Mouse (Mus musculus): Measurements from ENCODE around the gene Naaladl2.

The Naaladl2 gene

DNA sequence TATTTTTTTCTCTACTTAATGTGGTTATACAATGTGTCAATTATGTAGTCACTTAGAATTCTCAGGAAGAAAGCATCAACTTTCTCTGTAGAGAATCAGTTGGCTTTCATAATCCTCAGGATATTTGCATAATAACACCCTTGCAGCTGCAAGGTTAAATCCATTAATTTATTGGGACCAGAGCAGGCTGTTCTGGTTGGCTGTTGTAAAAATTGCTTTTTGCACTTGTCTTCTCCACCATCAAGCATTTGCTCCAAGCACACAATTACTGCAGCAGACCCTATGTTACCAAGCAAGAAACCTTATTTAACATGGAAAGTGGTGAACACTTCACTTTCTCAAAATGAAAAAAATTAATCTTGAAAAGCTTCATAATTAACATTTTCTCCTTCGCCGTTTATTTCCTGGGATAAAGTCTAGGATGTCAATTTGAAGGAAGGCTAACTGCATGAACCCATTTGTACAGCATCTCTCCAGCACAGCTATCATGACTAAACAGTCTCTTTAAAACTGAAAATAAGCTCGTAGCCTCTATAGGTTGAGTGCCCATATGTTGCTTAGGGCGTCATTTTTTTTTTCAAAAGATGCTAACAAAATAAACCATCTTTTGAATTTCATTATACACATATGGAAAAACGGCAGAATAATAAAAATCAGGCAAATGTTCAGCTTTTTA lies 205.4 kb downstream of the Naaladl2 start:
- no peak for DNase-seq

DNA sequence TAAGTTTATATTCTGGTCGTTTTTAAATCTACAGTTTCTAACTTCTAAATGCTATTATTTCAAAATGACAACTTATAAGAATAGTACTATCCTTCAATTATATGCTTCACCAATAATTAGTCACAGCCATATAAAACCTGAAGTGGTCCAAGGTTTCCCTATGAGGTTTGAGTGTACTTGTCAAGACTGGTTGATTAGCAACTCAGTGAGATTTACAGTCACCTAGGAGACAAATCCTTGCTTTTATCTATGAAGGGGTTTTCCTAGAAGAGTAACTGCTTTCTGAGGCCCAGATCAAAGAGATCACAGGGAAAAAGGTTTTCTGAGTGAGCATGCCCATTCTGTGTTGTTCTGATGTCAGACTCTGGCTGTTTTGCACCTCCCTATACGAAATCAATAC lies 222.2 kb downstream of the Naaladl2 start:
- no peak for DNase-seq

DNA sequence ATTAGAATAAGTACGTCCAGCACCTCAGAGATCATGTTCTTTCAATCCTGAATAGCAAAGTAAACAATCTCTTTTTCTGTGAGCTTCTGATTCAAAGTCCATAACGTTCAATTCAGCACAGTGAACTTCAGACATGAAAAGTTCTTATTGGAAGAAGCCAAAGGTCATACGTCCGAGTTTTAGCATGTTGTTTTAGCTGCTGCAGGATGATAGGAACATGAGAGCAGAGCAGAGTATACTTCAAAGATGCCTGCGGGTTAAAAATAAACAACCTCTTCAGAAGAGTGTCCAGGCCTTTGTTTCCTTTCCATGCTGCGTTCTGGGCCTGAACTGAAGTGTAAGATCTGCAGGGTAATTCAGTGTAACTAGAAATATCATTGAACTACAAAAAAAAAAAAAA lies 222.7 kb downstream of the Naaladl2 start:
- no peak for DNase-seq

DNA sequence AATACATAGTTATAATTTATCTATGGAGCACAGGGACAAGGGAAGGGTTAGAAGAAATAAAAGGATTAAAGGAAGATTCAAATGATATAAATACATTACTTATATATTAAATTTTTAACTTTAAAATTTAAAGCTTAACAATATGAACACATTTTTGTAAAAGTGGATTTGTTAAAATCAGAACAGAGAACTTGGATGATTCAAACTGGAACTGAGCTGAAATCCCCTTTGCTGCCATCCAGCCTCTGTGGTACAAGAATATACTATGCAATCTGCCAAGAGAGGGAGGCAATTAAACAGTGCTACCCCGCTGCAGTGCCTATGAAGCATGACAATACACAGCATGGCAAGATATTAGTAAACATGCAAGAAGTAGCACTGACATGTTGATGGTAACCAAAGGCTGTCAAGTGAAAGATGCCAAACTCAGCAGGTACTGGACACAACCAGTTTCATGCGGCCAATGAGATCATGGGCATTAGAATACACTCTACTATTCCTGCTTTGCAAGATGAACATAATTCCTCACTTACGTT lies 238.6 kb downstream of the Naaladl2 start:
- DNase-seq = no peak

DNA sequence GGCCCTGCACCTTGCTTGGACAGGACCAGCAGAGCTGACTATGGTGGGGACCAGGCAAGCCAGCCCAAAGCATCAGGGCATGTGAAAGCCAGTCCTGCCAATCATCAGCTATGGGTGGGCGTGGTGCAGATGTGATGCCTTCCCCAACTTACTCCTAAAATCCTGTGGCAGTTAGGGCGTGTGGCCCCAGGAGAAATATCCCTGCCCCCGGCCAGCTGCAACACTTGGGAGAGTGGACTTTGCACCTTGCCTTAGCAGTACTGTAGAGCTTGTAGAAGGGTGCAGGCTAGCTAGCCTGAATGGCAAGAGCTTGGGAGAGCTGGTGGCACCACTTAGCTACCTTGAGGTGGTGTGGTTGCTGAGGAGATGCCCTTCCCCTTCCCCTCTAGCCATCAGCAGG lies 255.3 kb downstream of the Naaladl2 start:
- peak in 1 of 2 experiments; percentile 3 for DNase-seq

DNA sequence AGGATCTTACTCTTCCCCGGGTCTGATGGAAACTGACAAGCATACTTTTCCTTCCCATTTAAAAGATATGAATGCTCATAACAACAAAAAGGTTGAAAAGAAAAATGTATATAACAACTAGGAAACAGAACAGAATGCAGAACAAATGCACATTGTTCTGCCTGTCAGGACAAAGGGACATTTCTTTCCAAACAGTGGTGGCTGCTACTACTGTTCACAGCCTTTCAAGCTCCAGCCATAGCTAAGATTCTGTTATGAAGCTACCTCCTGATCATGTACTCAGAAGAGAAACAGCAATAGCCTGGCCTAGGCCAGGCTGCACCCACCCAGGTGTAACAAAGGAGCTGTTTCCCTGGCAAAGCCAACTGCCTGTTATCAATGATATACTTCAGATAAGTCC lies 271.8 kb downstream of the Naaladl2 start:
- DNase-seq = no peak

DNA sequence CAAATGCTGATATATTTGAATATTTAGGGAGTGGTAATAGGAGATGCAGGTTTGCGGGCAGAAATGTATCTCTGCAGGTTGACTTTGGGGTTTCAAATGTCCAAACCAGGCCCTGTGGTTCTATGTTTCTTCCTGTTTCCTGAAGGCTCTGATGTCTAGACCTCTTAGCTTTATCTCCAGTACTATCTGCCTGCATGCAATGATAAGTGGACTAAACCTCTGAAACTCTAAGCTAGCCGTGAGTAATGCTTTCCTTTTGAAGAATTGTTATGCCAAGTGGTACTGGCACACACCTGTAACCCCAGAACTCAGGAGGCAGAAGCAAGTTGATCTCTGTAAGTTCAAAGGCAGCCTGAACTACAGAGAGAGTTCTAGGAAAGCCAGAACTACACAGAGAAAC lies 291.1 kb downstream of the Naaladl2 start:
- DNase-seq = no peak

DNA sequence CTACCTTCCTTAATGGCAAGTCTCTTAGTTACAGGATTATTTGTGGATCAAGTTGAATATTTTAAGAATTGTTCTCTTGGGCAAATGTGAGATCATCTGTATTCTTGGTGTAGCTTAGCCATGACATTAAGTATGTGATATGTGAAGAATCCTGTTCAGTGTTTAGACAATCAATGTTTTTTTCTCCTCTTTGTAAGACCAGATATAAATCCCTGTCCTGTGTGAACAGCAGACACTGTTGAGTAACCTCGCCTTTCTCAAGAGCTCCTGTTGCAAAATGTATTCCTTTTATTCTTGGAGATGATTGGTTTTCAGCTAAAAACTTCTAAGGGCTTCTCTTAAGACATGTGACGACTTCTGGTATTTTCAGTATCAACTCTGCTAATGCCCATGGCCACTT lies 347.3 kb downstream of the Naaladl2 start:
- DNase-seq = no peak

DNA sequence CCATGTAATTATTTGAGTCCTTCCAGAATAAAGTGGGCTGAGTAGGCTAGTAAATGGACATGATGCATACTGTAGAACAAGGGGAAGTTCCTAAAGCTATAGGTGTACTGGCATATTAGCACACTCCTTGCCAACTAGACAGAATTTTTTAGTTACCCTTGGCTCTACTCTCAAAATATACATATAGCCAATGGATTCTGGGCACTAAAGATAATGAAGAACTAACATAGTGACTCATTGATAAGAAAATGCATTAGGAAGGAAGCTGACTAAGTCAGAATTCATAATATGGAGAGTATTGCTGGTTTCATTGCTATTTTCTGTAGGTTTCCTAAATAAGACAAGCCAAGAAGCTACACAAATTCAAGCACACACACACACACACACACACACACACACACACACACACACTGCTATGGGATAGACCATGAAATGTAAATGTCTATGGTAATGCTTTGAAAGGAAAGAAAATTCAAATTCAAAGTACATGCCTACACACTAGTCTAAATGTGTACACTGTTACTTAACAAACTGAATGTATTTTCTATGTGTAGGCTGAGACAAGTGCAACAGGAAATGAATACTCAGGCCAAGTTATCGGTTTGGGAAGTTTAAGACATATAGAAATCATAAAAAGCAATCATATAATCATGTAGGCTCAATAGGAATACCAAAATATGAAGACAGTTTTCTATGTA lies 356.5 kb downstream of the Naaladl2 start:
- no peak for DNase-seq

DNA sequence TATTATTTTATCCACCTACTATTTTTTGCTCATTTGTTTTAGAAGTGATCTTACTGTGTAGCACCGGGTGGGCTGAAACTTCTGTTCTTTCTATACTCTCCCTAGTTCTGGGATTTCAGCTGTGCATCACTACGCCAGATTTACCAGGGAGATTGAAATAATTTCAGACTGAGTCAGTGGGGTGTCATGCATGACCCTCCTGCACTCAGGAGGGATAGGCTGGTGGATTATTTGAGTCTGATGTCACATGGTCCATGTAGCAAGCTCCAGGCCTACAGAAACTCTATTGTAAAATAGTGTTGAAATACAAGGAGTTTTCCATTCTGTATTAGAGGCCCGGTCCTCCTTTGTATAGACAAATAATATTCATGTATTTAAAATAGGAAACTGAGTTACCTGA lies 360.0 kb downstream of the Naaladl2 start:
- DNase-seq = no peak

DNA sequence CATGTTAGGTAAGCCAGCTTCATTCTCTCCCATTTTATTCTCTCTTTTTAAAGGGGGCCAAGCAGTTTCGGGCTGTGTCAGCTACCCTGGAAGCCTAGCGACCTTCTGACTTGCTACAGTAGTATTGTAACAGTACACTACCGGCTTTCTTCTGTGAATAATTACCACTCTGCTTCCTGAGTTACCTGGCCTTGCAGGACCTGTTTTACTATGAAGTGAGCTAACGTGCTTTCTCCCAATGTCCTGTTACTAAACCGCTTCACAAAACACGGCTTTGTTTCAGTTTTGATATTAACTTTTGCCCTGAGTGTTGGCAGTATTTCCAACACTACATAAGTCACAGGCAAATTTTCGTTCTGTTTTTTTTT lies 360.6 kb downstream of the Naaladl2 start:
- peak; percentile 21 to 35 for DNase-seq

DNA sequence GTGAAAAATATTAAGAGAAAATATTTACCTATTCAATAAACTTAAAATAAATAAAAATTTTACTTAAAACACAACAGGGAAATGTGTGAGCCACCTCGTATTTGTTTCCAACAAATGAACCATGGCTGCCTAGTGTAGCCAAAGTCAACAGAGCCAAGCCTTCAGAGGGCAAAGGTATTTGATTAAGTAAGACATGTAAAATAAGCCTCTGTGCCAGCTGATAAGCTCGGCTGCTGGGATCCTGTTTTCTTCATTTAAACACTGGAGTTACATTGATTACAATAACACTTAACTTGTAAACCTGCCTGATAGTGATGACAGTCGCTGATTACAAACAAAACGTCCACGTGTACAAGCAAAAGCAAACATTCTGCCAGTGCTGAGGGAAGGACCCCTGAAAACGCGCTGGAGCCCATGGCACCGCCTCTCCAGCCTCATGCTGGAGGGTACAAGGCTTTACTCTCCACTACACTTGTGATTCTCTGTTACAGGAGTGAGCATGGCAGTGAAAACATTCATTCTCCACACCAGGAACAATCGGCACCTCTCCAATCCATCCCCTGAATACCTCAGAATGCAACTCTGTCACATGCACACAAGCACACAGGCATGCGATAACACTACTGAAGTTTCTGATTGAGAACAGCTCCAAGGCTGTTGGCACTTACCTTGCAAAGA lies 361.1 kb downstream of the Naaladl2 start:
- peak; percentile 1 to 3 for DNase-seq

DNA sequence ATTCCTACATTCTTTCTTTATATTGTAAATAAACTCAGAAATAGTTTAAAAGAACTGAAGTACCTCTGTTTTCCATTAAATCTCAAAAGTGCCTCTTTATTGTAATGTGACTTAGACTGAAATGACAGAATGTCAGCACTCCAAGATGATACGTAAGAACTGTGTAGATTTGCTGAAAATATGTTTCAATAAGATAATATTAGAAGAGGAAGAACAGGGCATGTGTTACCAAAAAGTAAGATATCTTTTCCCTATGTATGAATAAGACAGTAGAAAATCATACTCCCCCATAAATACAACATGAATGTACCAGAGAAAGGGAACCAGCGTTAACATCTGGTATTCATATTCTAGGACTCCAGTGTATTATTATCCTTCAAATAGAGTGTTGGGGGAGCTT lies 362.4 kb downstream of the Naaladl2 start:
- no peak for DNase-seq

DNA sequence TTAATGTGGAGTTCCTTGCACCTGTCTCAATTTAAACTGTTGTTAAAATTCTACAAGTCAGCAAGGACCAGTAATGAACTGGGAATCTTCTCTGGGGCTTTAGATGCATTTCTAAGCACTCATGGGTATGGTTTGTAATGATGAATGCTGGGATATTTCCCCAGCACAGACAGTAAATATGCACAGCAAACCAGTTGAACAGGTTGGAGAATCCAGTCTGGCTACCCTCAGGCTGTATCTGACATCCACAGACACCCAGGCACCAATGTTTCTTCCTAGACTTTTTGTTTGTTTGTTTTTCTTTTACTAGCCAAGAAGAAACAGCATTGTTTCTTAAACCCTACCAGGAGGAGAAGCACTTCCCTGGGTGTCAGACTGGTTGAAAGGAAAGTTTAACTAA lies 365.6 kb downstream of the Naaladl2 start:
- no peak for DNase-seq

DNA sequence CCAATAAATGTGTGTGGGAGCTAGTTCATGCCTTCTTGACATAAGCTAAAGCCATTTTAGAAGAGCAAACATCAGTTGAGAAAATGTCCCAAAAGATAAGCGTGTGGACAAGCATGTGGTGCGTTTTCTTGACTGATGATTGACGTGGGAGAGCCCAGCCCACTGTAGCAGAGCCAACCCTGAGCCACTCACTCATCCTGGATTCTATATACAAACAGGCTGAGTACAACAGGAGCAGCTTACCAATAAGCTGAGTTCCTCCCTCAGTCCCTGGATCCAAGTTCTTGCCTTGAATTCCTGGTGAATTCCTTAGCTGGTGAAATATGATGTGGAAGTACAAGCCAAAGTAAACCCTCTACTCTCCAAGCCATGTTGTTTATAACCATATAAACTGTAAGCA lies 395.0 kb downstream of the Naaladl2 start:
- DNase-seq = no peak

DNA sequence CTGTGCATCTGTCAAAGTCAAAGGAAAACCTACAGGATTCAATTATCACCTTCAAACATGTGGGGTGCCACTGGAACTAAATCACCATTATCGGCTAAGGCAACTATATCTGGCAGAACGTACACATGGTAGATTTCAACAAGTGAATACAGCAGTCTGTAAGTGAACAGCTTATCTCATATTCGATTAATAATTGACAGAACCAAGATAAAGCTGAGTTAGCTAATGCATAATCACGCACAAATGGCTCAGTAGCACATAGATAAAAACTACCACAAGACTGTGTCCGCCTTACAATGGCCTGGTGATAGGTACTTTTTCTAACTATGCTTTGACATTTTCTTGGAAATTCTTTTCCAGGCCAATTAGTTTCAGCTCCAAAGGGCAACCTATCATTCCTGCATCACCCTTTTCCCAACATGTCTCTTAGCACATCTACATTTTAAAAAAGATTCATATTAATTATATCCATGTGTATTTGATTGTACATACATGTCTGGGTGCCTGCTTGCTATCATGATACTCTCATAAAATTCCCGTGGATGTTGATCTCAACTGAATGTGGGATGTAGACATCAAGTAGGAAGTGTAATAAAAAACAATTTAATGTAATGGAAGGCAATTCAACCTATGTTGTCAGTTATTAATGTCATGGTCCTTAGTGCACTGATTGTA lies 396.7 kb downstream of the Naaladl2 start:
- no peak for DNase-seq

DNA sequence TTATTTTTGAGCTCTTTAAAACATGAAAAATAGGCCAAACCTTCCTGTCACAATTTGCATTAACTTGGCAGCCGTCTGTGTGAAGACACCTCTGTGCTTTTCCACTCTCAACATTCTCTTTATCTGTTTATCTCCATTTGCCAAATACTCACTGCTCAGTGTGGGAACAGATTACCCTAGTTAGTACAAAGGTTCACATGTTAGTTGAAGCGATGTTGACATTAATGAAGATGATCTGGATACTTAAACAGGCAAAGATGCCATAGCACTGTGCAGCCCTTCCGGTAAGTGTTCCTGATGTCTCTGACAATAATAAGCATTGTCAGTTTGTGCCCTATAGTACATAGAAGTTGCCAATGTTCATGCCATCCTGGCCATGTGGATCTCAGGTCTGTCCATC lies 400.1 kb downstream of the Naaladl2 start:
- no peak for DNase-seq

DNA sequence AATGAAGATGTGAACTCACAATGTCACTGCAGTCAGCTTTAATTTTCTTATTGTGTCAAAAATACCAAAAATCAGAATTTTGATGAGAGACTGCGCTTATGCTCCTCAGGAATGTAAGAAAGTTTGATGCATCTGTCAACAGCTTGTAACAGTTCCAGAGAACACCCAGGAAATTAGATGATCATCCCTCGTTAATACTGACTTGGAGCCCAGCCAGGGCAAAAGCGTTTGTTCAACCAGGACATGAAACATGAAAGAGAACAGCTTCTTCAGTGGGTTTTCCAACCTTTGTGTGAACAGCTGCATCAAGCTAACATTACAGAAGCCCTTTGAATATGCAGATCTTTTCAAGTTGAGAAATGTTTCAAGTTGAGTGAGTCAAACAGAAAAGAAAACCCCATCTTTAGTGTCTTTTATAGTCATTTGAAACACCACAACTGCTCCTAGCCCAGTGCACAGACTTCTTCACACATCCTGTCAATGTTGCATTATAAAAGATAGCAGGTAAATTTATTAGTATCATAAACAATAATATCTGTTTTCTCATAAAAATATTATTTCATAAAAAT lies 424.8 kb downstream of the Naaladl2 start:
- no peak for DNase-seq

DNA sequence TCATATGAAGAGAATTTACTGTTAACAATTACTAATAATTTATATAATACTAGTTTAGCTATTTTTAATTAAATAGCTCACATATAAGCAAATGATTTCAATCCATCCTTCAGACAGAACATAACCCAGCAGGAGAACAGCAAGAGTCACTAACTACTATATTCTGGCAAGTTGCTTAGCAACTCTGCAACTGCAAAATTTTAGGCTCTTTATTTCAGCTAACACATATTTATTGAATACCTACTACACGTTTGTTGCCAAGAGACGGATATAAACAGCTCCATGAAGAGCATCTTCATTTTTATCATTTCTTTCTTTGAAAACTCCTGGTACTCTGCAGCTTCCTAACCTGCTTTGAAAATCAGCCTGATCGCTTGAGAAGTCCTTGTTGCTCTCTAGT lies 429.3 kb downstream of the Naaladl2 start:
- DNase-seq = no peak

DNA sequence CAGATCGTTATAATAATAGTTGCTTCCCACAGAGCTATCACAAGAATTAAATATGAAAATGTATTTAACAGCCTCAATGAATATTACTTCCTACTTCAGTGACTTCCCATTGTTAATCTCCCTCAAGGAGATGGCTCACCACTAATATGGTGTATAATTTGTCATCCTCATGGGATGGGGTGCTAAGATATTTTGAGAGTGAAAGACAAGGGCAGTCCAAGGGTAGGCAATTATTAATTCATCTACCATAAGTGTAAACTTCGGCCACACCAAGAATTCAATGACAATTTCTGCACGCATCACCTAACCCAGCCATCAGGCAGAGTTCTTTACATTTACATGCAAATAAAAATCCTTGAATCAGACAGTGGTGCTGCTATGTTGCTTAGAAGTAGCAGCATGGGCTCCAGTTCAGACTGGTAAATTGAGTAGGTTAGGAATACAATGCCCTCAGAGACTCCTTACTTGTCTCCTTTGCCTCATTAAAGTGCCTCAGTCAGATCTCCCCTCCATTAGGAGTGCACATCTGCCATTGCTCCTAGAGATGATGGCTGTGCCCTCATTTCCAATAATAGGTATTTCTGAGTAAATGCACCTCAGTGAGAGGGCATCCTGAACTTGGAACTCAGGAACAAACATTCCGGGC lies 438.2 kb downstream of the Naaladl2 start:
- no peak for DNase-seq

DNA sequence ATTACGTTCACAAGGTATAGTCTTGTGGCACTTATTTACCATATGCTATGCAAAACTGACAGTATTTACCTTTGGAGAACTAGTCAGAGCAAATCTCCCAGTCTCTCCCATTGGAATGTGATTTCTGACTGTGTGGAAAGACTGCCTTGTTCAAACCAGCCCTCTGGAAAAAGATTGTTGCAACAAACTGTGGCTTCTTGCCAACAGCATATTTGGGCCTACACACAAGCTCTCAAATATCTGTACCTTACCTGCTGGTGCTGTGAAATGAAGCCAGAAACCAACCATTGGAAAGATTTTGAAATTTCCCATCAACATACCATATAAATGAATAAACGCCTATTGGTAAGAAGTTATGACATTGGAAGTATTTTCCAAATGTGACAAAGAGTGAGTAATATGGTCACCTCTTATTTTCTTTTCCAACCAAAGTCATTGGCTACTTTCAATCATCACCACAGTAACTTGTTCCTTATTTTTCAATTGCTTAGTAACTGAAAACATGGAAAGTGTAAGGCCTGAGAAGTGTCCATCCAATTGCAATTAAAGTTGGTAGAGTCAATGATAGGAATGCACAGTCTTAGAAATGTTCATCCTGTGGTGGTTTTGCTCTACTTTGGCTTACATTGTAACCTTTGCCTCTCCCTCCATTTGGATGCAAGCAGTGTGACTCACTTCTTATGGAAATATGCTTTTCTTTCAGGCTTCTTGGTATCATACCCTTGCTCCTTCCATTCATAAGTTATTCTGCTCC lies 453.7 kb downstream of the Naaladl2 start:
- DNase-seq = peak in 1 of 2 experiments; percentile 8

DNA sequence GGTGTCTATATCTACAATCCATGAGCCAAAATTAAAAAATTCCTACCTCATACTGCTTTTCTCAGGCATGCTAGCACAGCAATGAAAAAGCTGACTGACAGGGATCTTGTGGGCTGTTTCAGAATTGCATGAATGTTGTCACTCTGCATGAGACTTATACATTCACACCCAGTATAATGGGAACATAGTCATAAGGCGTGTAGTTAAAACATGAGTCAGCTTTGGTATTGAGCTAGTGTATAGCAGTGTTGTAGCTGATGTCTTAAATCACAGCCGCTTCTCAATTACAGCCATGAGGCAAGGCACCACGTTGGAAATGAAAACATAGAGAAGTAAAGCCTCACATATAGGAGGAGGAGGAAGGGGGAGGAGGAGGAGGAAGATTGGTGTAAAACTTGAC lies 473.6 kb downstream of the Naaladl2 start:
- DNase-seq = no peak

Data from kidney, postnatal 36 days (tissue).